Mouse (Mus musculus) stomach, embryonic 16.5 days (tissue): ENCODE measurements at regions not wholly inside any gene's neighbourhood (a gene's known extent, or its start where the extent isn't known, plus 50 kb on each side); places are given as distances from the start of the nearest gene placed in this dataset.

Source experiments
- ATAC-seq: fragments of 200-750 bp; cut with Nextera tagmentation; 2 replicates; pipeline ENCODE4 v1.8.0; 2017; ENCODE audit warnings: moderate number of reproducible peaks, moderate TSS enrichment; ENCODE audit not compliant: insufficient read depth, low FRiP score
- H3K27ac ChIP-seq: fragments of 300-500 bp; sonication (generic); 2 replicates; pipeline ENCODE4 v1.5.1; 2014; ENCODE audit warnings: low read length
- H3K27me3 ChIP-seq: fragments of 300-500 bp; sonication (generic); 2 replicates; pipeline ENCODE4 v1.6.1; 2014; ENCODE audit warnings: low read length, control low read depth, mixed read lengths; ENCODE audit not compliant: control insufficient read depth, insufficient read depth
- H3K36me3 ChIP-seq: fragments of 300-500 bp; sonication (generic); 2 replicates; pipeline ENCODE4 v1.6.1; 2014; ENCODE audit warnings: low read length; ENCODE audit not compliant: control insufficient read depth, insufficient read depth
- H3K4me1 ChIP-seq: fragments of 300-500 bp; sonication (generic); 2 replicates; pipeline ENCODE4 v1.6.1; 2014; ENCODE audit warnings: low read length, control low read depth, mixed read lengths; ENCODE audit not compliant: control insufficient read depth, insufficient read depth
- H3K4me2 ChIP-seq: fragments of 300-500 bp; sonication (generic); 2 replicates; pipeline ENCODE4 v1.6.1; 2014; ENCODE audit warnings: low read depth, low read length, mixed read lengths
- H3K4me3 ChIP-seq: fragments of 300-500 bp; sonication (generic); replicated peaks from 2 replicates; pipeline ENCODE4 v1.5.1; 2014; ENCODE audit warnings: mild to moderate bottlenecking, low read length
- H3K9ac ChIP-seq: fragments of 300-500 bp; sonication (generic); 2 replicates; pipeline ENCODE4 v1.6.1; 2014; ENCODE audit warnings: low read length
- H3K9me3 ChIP-seq: fragments of 300-500 bp; sonication (generic); replicated peaks from 2 replicates; pipeline ENCODE4 v1.6.1; 2016; ENCODE audit warnings: low read length, control low read depth; ENCODE audit not compliant: control insufficient read depth
- WGBS: fragments of 180-500 bp; shearing (Covaris S2); extraction: QIAGEN DNeasy Blood & Tissue Kit; methylation state at CpG from one replicate; pipeline ENCODE4 v1.1.7; 2014; 5-methylcytosine and 5-hydroxymethylcytosine counted together

DNA sequence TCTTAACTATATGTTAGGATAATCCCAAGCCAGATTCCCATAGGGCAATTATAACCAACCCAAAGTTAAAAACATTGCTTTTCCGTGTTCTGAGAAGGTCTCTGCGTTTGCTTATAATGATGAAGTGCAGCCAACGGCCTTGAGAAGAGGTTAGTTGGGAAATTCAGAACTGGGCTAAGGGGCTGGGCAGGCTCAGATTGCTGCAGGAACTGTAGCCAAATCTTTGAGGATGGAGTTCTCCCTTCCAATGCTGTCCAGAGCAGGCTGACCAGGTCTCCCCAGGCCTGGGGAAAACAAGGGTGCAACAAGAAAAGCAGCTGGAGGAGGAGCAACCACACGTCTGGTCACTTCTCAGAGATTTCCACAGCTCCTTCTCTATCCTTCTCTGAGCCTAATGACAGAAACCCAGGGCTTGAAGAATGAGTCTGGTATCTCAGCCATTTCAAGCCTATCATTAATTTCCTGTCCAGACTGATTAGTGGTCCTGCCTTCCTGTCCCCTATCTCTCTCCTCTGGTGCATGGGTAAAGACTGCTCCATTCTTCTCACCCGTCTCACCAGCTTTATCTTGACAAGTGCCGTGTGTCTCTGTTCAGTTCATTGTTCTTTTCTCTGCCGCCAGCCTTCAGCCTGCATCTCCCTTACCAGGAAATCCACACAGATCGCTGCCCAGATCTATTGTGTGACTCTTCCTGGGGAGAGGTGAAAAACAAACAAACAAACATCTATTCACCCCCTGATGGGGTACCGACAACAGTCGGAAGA, 255.2 kb downstream of the Sipa1l2 start:
- Histone ChIP-seq H3K9me3 (no peaks in the 10 kb centered on the region), H3K36me3 (no peaks in the 10 kb centered on the region), H3K9ac (no peak overlapping the region), H3K4me1 (peaks cover 16% of the 10 kb centered on the region), H3K4me2 (no peak overlapping the region), H3K4me3 (no peak overlapping the region), H3K27me3 (no peaks in the 10 kb centered on the region), H3K27ac (no peak overlapping the region)
- no peak for ATAC-seq
- 55% methylated on average over 10 of the region's 10 CpGs for WGBS

DNA sequence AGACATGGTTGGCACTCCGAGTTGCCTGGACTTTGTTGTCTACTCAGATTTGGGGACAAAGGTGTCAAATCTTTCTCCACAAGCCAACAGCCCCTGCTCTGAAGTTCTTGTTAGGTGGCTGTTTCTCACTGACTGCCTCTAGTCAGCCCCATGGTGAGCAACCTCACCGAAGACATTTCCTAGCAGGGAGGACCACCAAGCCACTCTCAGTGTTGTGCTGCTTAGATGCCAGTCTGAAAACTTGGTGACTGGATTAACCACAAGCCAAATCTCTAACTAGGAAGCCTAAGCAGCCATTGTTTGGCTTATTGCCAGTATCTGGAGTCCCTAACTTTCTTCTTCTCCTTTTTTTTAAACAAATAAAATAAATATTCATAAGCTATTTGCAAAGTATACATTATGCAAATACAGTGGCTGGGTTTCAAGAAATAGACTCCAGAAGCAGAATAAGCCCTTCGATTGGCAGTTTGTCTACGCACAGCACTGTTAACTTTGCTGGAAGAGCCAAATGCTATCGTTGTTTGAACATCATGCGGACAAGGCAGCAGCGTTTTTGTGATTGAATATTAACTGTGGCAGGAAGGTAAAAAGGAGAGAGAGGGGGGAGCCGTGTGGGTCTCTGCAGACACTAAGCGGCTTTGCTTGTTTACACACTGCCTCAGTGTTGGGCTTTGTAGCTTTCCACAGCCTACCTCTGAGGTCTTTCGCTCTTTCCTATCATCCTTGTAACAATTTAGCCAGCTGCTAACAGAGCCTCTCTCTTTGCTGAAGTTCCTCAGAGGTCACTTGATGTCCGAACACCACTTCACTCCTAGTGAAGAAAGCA, 257.4 kb downstream of the Disc1 start:
- no peak overlapping the region for H3K4me3 ChIP-seq
- H3K9ac ChIP-seq: no peak overlapping the region
- no peak overlapping the region; the same call in 1 of the 2 replicates for H3K4me2 ChIP-seq
- H3K27me3 ChIP-seq: no peaks in the 10 kb centered on the region
- no peak overlapping the region for H3K27ac ChIP-seq
- 35% methylated on average over 11 of the region's 11 CpGs for WGBS
- ATAC-seq: no peak
- no peaks in the 10 kb centered on the region for H3K9me3 ChIP-seq
- peaks cover 22% of the 10 kb centered on the region for H3K4me1 ChIP-seq
- no peaks in the 10 kb centered on the region for H3K36me3 ChIP-seq
